Mouse (Mus musculus) liver, embryonic 14.5 days (tissue): Measurements from ENCODE around the gene Tnxb. TPM values are rescaled to one million over a fixed set of nuclear protein-coding genes. Genes with fewer than 3 reads are reported as not detected.

ENCODE experiments used
- ATAC-seq: fragments of 200-750 bp; cut with Nextera tagmentation; 2 replicates; pipeline ENCODE4 v1.8.0; 2017; ENCODE audit warnings: moderate number of reproducible peaks, mild to moderate bottlenecking, moderate library complexity; ENCODE audit not compliant: insufficient read depth
- DNase-seq, 3 experiments: peaks; one replicate each; pipeline ENCODE4 v3.0.0-alpha.2; 2012 to 2013; ENCODE audit warnings: low read depth in 3 of 3, low spot score in 3 of 3
- H3K27ac ChIP-seq: fragments of 300-500 bp; sonication (generic); 2 replicates; pipeline ENCODE4 v1.5.1; 2014; ENCODE audit warnings: moderate library complexity, mild to moderate bottlenecking, control low read depth, inconsistent platforms
- H3K27me3 ChIP-seq: fragments of 300-500 bp; sonication (generic); 2 replicates; pipeline ENCODE4 v1.6.1; 2014; ENCODE audit warnings: mild to moderate bottlenecking, low read length, moderate library complexity; ENCODE audit not compliant: control insufficient read depth, insufficient read depth
- H3K36me3 ChIP-seq: fragments of 300-500 bp; sonication (generic); replicated peaks from 2 replicates; pipeline ENCODE4 v1.6.1; 2014; ENCODE audit warnings: low read depth; ENCODE audit not compliant: control insufficient read depth, insufficient read depth
- H3K4me1 ChIP-seq, 2 experiments: fragments of 200-500 bp in 1 of 2; fragments of 300-500 bp in 1 of 2; sonication (generic) in 1 of 2; replicated peaks; 2 replicates each; pipeline ENCODE4 v1.6.1; 2012 to 2014; ENCODE audit warnings: antibody characterized with exemption in 1 of 2, inconsistent platforms in 1 of 2, low read length in 1 of 2; ENCODE audit not compliant: control insufficient read depth in 2 of 2, insufficient read depth in 2 of 2
- H3K4me2 ChIP-seq: fragments of 300-500 bp; sonication (generic); 2 replicates; pipeline ENCODE4 v1.6.1; 2014; ENCODE audit warnings: low read depth, mild to moderate bottlenecking, control low read depth, moderate library complexity
- H3K4me3 ChIP-seq, 2 experiments: fragments of 200-500 bp in 1 of 2; fragments of 300-500 bp in 1 of 2; sonication (generic) in 1 of 2; 2 replicates each; pipeline ENCODE4 v1.5.1; 2012 to 2014; ENCODE audit warnings: low read depth in 2 of 2, low read length in 2 of 2, mild to moderate bottlenecking in 2 of 2, control low read depth in 1 of 2, inconsistent platforms in 1 of 2, moderate library complexity in 1 of 2; ENCODE audit not compliant: insufficient read depth in 1 of 2
- H3K9ac ChIP-seq: fragments of 300-500 bp; sonication (generic); replicated peaks from 2 replicates; pipeline ENCODE4 v1.6.1; 2014; ENCODE audit warnings: mild to moderate bottlenecking, control low read depth, moderate library complexity
- H3K9me3 ChIP-seq: fragments of 300-500 bp; sonication (generic); 2 replicates; pipeline ENCODE4 v1.6.1; 2016; ENCODE audit warnings: low read length, mixed read lengths; ENCODE audit not compliant: control insufficient read depth
- CTCF ChIP-seq: IDR thresholded peaks from 2 replicates; pipeline ENCODE4 v1.5.1; 2016; ENCODE audit warnings: antibody characterized with exemption, low read depth, control low read depth
- EP300 ChIP-seq: IDR thresholded peaks from 2 replicates; pipeline ENCODE4 v1.6.1; 2016; ENCODE audit warnings: antibody characterized with exemption, low read depth
- WGBS: fragments of 180-500 bp; shearing (Covaris S2); extraction: QIAGEN DNeasy Blood & Tissue Kit; methylation state at CpG from one replicate; pipeline ENCODE4 v1.1.7; 2014; ENCODE audit not compliant: insufficient replicate concordance; 5-methylcytosine and 5-hydroxymethylcytosine counted together
- polyA plus RNA-seq, 2 experiments: library from polyadenylated mRNA; depleted of rRNA in 1 of 2; stranded (reverse) in 1 of 2; unstranded in 1 of 2; fragments of >200 nt; fragmentation: Nextera tagmentation in 1 of 2; extraction: Ambion mirVana in 1 of 2; gene quantifications; 2 replicates each; pipeline versions ENCODE4 v1.2.1 to v1.2.3; 2012 to 2014

Gene Tnxb
- polyA plus RNA-seq, 2 experiments, result 0.13 to 0.17 TPM

- H3K4me3 ChIP-seq, result no peak overlapping the region
- no peak overlapping the region for H3K27ac ChIP-seq
- WGBS, result 50% methylated on average over 3 of the region's 3 CpGs
Measured at GRCm38 (mm10) chr17:34637459-34637858, 32.9 kb upstream of the Tnxb start.

GRCm38 (mm10) chr17:34639461-34640255 is 30.7 kb upstream of the Tnxb start:
- DNase-seq (peak in 1 of 3 experiments; percentile 19), ATAC-seq (no peak)
- no peak overlapping the region for H3K9ac ChIP-seq
- no peaks in the 10 kb centered on the region; the same call in 1 of the 2 replicates for H3K27me3 ChIP-seq
- 0 out of 4 replicates have a peak, but pooled peaks cover 0 to 3% of the 10 kb centered on the region in 2 experiments for H3K4me1 ChIP-seq
- H3K27ac ChIP-seq, result no peak overlapping the region
- H3K9me3 ChIP-seq, result no peaks in the 10 kb centered on the region
- H3K36me3 ChIP-seq, result no peaks in the 10 kb centered on the region
- TF ChIP-seq CTCF (no peak), EP300 (no peak)
- no peak overlapping the region for H3K4me3 ChIP-seq
- 63% methylated on average over 7 of the region's 7 CpGs for WGBS
- no peak overlapping the region for H3K4me2 ChIP-seq

More at GRCm38 (mm10) chr17:34637459-34637858, 32.9 kb upstream of the Tnxb start:
- DNase-seq (no peak), ATAC-seq (no peak)
- Histone ChIP-seq H3K9me3 (no peaks in the 10 kb centered on the region), H3K36me3 (no peaks in the 10 kb centered on the region), H3K4me2 (no peak overlapping the region), H3K4me1 (no peaks in the 10 kb centered on the region), H3K9ac (no peak overlapping the region), H3K27me3 (peaks cover 5% of the 10 kb centered on the region)
- TF ChIP-seq EP300 (no peak), CTCF (no peak)

DNA sequence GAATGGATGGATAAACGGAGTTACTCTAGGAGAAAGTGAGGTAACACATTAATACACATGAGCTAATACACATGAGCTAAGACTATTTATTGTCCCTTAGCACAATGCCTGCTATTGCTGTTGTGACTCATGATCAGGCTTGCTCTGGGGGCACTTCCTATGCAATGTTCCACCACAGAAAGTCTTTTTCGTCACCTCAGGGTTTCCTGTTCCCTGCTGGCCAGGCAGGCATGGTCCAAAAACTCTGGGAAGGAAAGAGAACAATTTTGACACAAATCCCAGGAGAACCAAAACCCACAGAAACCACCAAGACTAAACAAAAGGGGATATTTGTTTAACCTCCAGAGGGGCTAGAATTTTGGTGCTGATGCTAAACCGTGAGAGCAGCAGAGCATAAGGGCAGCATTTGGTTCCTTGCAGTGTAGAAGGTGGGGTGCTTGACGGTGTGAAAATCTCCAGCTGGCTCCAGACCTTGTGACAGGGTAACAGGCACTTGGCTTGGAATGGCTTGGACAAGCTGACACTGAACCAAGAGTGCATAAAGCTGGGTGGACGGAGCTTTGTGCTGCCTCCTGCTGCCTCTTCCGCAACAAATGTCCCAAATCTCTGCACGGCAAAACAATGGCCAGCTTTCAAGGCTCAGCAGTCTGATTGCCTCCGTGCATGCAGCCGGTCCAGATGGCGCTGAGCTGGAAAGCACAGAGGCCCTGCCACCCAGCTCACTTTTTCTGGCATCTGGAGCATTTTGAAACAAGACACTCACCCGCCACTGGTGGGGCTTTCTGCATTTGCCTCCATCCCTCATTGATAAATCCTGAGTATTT is 29.3 kb upstream of the Tnxb start:
- Histone ChIP-seq H3K4me3 (no peak overlapping the region), H3K4me1 (peaks cover 6 to 12% of the 10 kb centered on the region in 2 experiments), H3K27ac (no peak overlapping the region), H3K9ac (no peak overlapping the region), H3K36me3 (no peaks in the 10 kb centered on the region), H3K4me2 (no peak overlapping the region), H3K27me3 (no peaks in the 10 kb centered on the region; the same call in 1 of the 2 replicates), H3K9me3 (no peaks in the 10 kb centered on the region)
- 33% methylated on average over 11 of the region's 11 CpGs for WGBS
- TF ChIP-seq EP300, result no peak
- TF ChIP-seq CTCF, result no peak
- ATAC-seq, result no peak
- DNase-seq, result no peak

GRCm38 (mm10) chr17:34641945-34642344 is 28.4 kb upstream of the Tnxb start:
- H3K4me2 ChIP-seq, result no peak overlapping the region
- peaks cover 10 to 19% of the 10 kb centered on the region in 2 experiments for H3K4me1 ChIP-seq
- H3K27me3 ChIP-seq, result no peaks in the 10 kb centered on the region; the same call in 1 of the 2 replicates
- no peak overlapping the region for H3K9ac ChIP-seq
- H3K36me3 ChIP-seq, result no peaks in the 10 kb centered on the region
- 49% methylated on average over 3 of the region's 3 CpGs for WGBS
- ATAC-seq (no peak), DNase-seq (no peak)
- H3K4me3 ChIP-seq, result no peak overlapping the region
- no peak overlapping the region for H3K27ac ChIP-seq
- no peaks in the 10 kb centered on the region for H3K9me3 ChIP-seq
- no peak for TF ChIP-seq CTCF
- no peak for TF ChIP-seq EP300

DNA sequence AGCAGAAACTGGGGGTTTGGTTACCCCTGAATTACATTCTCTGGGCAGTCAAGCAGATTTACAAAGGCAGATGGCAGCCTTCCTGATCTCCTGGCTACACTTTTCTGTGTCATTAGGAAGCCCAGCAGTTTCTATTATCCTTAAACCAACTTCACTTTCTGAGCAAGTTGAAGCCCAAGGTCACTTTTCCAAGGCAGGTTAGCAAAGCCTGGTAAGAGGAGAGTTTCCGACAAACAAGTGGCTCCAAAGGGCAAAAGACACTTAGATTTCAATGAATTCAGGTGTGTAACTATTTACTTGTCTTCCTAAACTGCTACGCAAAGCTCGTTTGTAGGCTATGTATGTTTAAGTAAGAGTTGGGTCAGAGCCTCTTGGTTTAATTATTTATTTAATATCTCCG is 27.0 kb upstream of the Tnxb start:
- Histone ChIP-seq H3K27ac (no peak overlapping the region), H3K9ac (no peak overlapping the region), H3K4me3 (no peak overlapping the region), H3K4me2 (no peak overlapping the region), H3K36me3 (no peaks in the 10 kb centered on the region), H3K9me3 (no peaks in the 10 kb centered on the region), H3K4me1 (peaks cover 13 to 26% of the 10 kb centered on the region in 2 experiments), H3K27me3 (no peaks in the 10 kb centered on the region; the same call in 1 of the 2 replicates)
- WGBS, result 67% methylated on average over 4 of the region's 4 CpGs
- ATAC-seq (no peak), DNase-seq (no peak)
- no peak for TF ChIP-seq CTCF
- TF ChIP-seq EP300, result no peak
